Mouse (Mus musculus): ENCODE data around the gene Ankrd2.

The Ankrd2 gene

DNA sequence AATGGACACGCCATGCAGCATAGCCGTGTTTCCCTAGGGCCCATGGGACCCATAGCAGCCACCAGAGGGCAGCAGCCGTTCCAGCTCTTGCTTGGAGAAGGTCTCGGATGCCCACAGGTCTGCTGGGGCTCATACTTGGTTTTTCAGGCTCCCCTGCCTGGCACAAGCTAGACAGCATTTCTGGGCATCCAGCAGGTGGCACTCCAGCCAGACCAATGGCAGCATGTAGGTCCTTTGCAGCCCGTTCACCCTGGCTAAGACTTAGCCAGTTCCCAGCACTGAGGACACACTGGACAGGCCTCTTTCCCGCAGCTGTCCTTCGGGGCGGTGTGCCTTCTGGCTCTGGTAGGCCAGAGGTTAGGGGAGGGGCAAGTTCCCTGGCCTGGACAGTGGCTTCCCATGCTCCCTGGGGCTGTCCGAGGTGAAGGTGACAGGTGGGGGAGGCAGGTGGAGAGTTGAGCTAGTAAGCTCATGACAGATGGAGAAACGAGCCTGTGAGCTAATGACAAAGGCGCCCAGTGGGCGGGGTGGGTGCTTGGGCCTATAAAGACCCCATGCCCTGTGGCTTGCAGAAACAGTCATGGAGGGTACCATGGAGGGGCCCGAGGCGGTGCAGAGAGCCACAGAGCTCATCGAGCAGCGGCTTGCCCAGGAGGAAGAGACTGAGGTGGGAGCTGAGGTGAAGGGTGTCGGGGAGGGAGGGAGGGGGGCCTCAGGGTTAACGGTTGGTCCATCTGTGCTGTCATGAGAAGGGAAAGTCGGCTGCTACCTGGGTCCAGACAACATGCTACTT is at the start of gene Ankrd2:
Gene Ankrd2 (plus strand): TSS at position 545 of the 793 bp plus-strand sequence.
- peak; percentile 90 for DNase-seq (ENCODE audit: low spot score)

DNA sequence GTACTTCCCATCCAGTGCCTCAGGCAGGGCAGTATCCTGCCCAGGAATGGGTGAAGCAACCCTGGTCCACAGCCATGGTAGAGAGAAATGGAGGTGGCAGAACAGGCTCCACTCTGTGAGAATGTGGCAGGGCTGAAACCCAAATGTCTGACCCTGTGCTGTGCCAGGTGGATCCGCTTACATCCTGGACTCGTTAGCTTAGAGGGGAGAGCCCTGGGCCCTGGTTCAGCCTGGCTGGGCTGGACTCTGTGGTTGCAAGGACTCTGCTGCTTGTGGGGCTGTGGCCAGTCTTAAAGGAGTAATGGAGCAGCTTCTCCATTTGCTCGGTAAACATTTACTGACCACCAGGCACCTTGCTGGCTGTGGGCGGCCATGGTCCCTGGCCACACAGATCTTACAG is 48.6 kb upstream of the Ankrd2 start:
- no peak for DNase-seq (ENCODE audit: low spot score)

DNA sequence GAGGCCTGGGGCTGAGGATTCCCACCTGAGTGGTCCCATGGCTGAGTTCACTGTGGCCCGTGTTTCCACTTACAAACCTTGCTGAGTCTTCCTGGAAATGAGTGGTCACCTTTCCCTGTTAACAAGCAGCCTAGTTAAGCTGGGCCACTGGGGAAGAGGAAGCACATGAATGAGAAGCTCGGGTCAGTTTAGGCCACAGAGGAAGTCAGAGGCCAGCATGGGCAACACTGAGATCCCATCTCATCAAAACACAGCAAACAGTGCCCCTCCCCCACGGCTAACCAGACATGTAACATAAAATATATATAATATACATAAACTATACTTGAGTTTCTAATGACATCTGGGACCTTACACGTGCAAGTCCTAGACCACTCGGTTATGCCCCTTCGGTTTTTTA is 46.0 kb upstream of the Ankrd2 start:
- no peak for DNase-seq (ENCODE audit: low spot score)

DNA sequence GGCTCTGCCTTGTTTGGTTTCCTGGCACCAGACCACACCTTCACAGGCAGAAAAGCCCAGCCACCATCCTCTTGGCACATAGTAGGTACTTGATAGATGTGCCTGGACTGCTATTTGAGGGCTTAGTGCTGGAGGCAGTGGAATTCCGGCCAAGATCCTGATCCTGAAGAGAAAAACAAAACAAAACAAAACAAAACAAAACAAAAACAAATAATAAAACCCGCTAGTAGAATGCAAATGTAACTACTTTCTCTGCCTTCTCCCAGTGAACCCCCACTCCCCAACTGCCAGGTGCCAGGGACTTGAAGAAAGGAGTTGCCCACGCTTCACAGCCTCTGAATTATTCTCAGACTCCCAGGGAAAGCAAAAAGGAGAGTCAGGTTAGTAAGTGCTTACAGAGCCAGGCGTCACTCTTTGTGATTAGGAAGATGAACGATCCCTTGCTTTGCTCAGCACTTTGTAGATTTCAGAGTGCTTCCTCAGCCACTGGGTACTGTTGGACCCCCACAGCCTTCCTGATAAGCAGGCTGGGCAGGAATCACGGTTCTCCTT is 43.8 kb upstream of the Ankrd2 start:
- no peak for DNase-seq (ENCODE audit: low spot score)

DNA sequence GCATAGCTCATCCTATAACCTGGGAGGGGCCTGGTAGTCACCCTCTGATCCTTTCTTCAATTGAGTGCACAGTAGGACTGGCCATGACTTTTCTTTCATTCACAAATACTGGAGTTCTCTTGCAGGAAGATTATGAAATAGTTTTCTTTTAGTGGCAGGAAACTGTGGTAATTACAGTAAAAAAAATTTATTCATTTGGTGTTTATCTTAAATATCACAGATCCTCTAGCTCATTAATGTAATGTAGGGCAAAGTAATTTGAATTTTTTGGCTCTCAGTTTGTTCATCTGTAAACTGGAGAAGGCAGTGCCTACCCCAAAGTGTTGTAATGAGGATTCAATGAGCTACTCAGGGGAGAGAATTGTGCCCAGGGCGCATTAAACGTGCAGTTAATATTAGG is 42.8 kb upstream of the Ankrd2 start:
- DNase-seq (ENCODE audit: low spot score) = no peak

DNA sequence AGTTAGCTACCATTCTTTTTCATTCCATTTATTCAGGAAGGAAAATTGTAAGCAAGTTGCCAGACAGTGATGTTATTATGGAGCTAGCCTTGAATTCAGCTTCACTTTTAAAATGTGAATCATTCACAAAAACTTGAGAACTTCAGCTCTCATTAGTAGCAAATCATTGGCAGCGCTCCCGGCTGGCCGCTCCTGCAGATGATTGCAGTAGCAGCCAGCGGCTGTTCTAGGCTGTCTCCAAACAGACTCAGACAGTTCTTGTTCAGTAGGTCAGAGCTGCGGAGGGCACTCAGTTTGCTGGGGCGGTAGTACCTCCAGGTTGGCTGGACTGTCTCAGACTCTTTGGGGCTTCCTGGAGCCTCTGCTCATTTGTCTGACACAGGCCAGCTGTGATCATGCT is 42.3 kb upstream of the Ankrd2 start:
- DNase-seq (ENCODE audit: low spot score) = no peak

DNA sequence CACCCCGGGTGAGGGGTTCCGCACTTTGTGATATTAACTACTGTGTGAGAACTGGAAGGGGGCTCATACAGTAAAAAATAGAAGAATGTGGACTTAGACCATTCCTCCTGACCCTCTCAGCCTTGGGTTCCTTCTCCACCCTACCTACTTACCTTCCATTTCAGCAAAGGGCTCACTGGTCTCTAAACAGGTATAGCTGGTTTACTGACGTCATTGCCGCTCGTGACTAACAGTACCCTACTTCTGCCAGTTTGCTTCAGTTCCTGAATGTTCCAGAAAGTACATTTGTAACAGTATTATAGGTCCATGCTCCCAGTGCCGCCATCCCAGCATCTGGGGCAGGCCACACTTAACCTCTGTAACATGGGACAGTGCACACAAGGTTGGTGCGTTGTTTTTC is 41.8 kb upstream of the Ankrd2 start:
- no peak for DNase-seq (ENCODE audit: low spot score)

DNA sequence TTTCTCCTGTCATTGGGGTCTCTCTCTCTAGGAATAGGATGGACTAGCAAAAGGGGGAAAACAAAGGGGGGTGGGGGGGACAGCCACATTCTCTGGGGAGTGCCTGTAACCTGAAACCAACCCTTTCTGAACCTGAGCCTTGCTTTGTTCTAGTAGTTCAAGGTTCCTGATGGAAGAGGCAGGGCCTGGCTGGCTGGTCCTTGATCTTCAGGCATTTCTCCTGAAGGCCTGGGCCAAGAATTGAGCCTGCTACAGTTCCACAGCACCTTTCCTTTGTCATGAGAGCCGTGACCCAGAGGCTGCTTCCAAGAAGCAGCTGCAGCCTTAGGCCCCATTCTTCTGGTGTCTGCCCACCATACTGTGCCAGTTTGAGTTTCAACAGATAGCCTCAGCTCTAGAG is 40.3 kb upstream of the Ankrd2 start:
- DNase-seq (ENCODE audit: low spot score) = no peak

DNA sequence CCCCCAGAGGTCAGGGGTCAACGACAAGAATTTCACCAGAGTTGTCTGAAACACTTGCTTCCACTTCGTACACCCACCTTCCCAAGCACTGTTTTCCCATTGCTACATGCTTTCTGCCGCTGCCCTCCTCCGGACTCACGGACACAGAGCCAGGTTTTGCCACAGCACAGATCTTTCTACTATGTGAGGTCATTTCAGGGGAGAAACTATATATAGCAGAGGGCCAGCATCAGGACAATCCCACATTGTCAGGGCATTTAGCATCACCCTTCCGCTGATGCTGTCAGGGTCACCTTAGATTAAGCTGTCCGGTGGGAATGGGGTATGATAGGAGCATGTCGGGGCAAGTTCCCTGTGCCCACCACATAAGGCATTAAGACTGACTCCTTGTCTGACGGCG is 38.7 kb upstream of the Ankrd2 start:
- no peak for DNase-seq (ENCODE audit: low spot score)

DNA sequence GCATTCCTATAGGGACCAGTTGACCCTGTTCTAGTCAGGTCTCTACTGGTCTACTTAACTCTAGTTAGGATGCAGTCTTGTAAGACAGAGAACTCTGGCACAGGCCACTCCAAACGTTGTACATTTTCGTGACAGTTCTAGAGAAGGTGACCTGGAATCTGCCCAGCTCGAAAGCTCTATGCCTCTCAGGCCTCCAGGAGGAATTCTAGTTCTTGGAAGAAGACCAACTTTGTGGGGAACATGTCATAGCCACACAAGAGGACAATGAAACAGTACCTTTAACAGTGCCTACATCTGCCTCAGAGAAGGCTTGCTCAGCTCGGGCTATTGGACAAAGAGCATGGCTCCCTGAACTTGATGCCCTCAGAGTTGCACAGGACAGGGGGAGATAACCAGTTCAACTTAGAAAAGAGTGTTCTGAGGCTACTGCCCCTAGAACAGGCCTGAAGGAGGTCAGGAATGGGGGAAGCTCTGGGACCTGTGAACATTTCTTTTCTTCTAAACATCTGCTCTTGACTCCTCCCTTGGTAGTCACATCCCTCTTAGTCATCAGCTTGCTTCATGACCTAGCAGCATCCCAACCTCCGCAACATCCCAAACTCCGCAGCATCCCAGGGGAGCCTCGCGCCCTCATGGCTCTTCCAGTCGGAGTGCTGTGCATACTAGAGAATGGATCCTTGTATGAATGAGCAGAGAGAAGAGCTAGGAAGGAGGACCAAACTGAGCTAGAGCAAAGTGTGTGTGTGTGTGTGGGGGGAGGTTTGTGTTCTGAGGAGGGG is 36.8 kb upstream of the Ankrd2 start:
- DNase-seq (ENCODE audit: low spot score) = no peak

DNA sequence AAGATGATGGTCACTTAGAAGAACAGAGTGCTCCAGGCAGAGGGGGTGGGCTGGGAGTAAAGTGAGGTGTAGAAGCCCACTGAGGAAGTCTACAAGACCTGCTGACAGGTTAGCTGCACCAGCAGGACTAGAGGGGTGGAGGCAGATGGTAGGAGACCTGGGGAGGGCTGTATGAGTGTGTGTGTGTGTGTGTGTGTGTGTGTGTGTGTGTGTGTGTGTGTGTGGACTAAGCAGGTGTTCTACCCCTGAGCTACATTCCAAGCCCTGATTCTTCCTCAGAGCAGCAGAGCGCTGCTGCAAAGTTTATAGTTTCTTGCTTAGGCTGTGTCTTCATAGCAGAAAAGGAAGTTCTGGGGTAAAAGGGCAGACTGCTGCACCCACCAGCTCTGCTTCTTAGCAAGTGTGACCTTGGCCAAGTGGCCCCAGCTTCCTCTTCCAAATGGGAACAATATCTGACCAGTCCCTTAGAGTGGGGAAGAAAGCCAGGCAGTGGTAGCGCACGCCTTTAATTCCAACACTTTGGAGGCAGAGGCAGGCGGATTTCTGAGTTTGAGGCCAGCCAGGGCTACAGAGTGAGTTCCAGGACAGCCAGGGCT is 36.0 kb upstream of the Ankrd2 start:
- DNase-seq (ENCODE audit: low spot score) = no peak

DNA sequence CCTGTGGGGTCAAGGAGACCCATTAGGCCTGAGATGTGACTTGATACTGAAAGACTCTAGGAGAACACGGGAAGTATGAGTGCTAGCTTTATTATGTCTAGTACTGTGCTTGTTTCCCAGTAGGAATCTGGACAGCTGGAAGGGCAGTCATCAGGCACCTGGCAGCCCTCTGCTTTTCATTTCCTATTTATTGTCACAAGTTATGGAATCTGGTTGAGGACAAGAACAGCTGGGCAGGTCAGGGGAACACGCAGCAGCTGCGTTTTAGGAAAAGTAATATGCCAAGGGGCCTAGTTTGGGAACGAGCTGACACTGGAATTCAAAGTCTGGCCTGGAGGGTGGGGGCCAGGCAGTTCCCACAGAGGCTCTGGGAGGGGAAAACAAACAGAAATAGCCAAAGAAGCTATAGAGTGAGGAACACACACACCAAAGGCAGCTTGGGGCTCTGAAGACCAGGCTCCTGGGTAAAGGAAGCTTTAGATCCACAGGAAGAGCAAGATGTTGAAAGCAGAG is 35.3 kb upstream of the Ankrd2 start:
- DNase-seq (ENCODE audit: low spot score) = no peak

DNA sequence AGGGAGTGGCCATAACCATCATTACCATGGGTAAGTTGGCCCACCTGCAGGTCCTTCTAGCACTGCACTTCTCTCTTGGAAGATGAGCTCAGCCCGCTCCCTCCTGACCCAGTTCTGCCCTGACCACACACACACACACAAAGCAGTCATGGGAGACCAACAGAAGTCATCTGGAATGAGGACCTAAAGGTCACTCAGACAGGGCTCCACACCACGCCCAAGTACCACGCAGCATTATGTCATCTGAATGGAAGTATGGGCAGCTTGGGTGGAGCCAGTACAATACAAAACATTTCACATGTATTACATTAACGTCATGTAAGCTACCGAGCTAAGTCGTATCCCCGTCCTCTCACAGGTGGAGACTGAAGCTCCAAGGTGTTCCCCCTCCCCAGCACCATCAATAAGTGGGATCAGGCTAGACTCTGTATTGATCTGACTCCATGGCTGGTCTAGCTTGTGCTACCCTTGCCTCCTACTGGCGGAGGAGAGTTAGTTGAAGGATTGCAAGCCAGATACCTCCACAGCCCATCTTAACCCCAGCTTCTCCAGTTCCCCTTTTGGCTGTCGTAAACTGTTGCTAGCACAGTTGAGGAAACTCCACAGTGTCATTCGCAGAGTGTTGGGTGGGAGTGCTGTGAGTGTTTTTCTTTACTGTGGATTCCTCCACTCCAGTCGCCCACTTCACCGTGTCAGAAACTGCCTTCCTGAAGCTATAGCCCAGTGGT is 34.4 kb upstream of the Ankrd2 start:
- no peak for DNase-seq (ENCODE audit: low spot score)

DNA sequence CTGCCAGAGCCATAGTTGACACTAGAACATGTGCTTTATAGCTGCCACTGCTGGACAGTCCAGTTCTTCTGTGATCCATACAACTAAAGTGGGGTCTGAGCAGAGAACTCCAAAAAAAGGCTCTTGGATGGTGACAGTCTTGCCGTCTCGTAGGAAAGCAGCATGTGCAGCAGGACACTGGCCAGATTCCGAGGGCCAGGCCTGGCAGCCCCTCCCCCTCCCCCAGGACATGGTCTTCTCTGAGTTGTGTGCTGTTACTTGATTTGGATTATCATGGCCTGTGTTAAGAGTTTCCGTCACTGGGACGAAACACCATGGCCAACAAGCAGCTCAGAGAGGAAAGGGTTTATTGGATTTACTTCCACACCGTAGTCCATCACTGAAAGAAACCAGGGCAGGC is 31.5 kb upstream of the Ankrd2 start:
- DNase-seq (ENCODE audit: low spot score) = no peak

DNA sequence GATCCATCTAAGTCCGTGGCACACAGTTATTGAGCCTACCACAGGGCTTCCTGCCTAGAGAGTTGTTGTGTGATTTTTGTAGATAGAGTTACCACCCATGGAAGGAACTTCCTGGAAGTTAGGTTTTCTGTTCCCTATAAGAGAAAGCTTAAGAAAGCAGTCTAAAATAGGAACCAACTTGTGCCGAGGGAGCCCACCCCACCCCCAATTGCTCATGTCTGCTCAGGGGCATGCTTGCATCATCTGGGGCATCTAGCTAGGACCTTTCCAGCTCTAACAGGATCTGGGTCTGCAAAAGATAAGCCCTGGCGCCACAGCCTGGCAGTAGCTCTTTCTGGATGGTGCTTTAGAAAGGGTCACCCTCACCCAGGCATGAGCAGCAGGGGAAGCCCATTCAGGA is 30.2 kb upstream of the Ankrd2 start:
- no peak for DNase-seq (ENCODE audit: low spot score)

DNA sequence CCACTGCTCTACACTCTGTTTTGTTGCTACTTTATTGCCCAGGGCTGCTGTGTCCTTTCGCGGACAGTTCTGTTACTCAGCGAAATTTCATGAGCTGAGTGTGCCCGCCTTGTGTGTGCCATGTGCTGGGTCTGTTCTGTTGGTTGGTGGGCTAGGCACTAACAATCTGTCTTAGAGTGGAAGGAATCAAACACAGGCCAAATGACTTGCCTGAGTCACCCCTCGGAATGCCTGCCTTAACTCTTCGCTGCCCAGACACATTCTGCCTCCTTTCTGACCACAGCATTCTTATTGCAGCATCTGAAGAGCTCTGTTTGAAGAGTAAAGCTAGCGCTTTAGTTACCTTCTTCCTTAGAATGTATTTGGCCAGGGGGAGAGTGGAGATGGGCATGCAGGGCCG is 29.2 kb upstream of the Ankrd2 start:
- DNase-seq (ENCODE audit: low spot score) = no peak

DNA sequence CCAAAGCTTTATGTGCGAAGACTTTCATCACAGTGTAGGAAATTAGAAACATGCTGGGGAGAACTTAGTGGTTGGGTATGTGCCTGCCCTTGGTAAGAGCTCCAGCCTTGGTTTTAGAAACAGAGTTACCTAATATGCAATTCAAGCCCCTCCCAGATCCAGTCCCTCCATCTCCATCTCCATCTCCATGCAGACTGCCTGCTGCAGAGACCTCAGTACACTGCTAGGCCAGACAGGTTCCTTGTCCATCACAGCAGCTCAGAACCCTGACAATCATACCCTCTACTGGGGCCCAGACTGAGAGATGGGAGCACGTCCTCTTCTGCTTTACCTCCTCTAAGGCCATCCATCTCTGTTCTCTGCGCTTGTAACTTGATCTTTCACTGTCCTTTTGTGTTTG is 27.2 kb upstream of the Ankrd2 start:
- DNase-seq (ENCODE audit: low spot score) = no peak

DNA sequence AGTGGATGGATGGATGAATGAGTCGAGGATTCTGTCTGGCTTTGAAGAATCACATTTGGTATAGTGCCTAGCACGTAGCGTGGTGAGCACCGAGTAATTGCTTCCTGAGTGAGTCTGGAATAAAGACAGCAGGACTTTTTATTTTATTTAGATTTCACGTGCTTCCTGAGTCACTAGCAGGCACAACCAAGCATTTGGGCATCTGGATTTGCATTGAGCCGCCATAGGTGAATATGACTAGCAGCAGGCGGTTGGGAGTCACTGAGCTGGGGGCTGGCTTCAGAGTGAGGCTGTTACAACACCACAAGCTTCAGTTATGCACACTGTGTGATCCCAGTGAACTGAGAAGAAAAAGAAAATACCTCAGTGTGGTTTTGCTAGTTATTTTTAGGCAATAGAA is 26.7 kb upstream of the Ankrd2 start:
- DNase-seq (ENCODE audit: low spot score) = no peak

DNA sequence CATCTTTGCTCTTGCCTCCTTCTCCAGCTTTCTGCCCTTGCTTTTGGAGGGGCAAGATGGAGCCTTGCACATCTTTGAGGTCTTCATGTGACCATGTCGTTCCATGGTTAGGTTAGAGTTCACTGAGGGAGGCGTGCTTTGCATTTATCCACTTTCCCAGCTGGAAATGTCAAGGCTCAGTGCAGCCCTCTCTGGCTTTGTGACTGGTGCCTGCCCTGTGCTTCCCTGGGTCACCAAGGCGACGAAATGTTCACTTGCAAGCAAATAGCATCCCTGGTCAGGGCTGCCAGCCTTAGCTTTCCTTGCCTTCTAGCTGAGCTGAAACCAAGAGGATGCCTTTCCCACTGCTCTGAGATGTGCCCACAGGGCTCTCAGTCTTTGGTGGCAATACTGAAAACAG is 25.4 kb upstream of the Ankrd2 start:
- DNase-seq (ENCODE audit: low spot score) = no peak

DNA sequence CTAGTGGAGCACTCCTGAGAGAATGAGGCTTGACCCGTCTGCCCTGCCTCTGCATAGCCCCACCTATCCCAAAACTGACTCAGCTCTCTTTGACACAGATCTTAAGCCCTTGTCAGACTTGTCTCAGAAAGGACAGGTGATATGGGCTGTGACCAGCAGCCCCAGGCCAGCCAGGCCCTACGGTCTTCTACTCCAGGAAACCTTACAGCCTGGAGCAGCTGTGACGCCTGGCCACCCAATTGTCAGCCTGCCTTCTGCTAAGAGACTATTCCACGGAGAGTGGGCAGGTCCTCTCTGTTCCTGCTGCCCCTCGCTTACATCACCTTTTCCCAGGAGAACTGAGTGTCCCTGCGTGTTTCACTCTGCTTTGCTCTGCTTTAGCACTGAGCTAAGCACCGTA is 24.7 kb upstream of the Ankrd2 start:
- no peak for DNase-seq (ENCODE audit: low spot score)

DNA sequence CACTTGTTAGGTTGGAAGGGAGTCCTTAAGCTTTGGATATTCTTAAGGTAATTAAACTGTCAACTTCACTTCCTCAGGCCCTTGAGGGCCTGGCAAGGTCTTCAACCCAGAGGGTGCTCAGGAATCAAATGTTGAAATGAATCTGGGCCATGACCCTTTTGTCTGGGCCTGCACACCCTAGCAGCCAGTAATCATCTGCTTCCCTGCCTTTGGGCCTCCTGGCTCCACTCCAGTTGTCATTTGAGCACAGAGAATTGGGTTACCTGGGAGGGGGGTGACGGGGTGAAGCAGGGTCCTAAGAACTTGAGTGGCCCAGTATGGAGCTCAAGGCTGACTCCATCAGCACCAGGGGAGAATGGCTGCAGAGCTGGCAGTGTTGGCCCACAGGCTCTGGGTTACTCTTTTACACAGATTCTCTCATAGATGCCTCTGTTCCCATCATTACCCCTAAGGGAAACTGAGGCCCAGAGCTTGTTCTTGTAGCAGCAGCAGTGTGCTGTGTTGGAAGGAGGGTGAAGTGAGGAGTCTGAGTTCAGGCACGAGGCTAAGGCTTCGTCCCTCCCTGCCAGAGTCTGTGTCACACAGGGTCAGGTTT is 21.5 kb upstream of the Ankrd2 start:
- no peak for DNase-seq (ENCODE audit: low spot score)

DNA sequence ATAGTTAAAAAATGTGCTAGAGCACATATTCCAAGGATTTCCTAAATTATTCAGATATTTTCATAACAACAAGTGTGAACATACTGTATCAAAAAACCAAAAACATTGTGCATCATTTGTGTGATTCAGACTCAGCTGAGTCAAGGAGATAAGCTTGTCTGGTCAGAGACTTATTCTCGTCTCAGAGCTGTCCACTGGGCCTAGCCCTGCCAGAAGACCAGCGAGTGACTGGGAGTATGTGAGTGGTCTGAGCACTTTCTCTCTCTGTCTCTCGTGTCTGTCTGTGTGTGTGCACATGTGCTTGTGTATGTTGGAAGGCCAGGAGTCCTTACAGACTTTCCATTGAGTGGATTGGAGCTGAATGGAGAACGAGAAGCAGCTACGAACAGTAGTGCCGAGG is 20.8 kb upstream of the Ankrd2 start:
- no peak for DNase-seq (ENCODE audit: low spot score)
